Mouse (Mus musculus) cortical plate, adult 2 months (tissue): Measurements from ENCODE around the gene Ddn.

Experiments used
- CTCF ChIP-seq: fragments of 200-500 bp; IDR thresholded peaks from 2 replicates; pipeline ENCODE4 v1.5.1; 2011; ENCODE audit warnings: mild to moderate bottlenecking, control low read depth, low read length; ENCODE audit not compliant: insufficient read depth; ENCODE audit errors: extremely low read depth
- POLR2A ChIP-seq: fragments of 200-500 bp; IDR thresholded peaks from 2 replicates; pipeline ENCODE4 v1.6.1; 2011; ENCODE audit warnings: mild to moderate bottlenecking, low read length, control low read depth; ENCODE audit not compliant: insufficient read depth; ENCODE audit errors: extremely low read depth

DNA sequence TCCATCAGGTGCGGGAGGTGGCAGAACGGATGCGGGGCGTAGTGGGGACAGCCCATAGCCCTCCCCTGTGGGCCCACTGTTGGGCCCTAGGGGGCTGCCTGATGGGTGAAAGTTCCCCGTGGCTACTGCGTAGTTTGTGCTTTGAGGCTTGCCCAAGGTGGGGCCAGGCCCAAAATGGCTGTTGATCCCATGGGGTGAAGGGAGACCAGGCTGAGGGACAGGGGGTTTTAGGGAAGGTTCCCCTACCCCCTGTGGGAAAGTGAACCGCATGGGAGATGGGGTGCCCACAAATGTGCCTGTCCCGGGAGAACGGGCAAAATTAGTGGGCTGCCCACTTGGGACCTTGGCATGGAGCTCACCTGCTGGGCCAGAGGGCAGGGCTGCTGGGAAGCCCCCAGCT lies 42.8 kb upstream of the Ddn start:
- TF ChIP-seq CTCF (no peak), POLR2A (no peak)
